Mouse (Mus musculus) hematopoietic multipotent progenitor cell, adult 10-12 weeks (in vitro differentiated cells): ENCODE results near the gene Lrrc20. TPM values are rescaled to one million over a fixed set of nuclear protein-coding genes. Genes with fewer than 3 reads are reported as not detected.

ENCODE experiments used
- polyA plus RNA-seq: library from polyadenylated mRNA; stranded (reverse); fragments of >175 nt; gene quantifications from 2 replicates; pipeline ENCODE4 v1.2.3, GENCODE M21; 2012; ENCODE audit warnings: low replicate concordance

Lrrc20 gene
- 5.3 and 10.9 TPM in 2 replicates for polyA plus RNA-seq

GRCm38 (mm10) chr10:61475594-61476439 is at the start of gene Lrrc20:
Lrrc20 (plus strand) TSS chr10:61475801.

GRCm38 (mm10) chr10:61452645-61453044 is 23.0 kb upstream of the Lrrc20 start, which contains the start of gene Eif4ebp2:
Eif4ebp2 (minus strand) TSS chr10:61452661.

Other genes with a start within 250 kb of the Lrrc20 start
- gene Adamts14, start 202.4 kb upstream of the Lrrc20 start, polyA plus RNA-seq: 11.6 and 35.9 TPM in 2 replicates
- gene Prf1, start 178.0 kb upstream of the Lrrc20 start, polyA plus RNA-seq: 12.6 and 30.9 TPM in 2 replicates
- 2.3 and 2.8 TPM in 2 replicates for gene Pald1, start 92.3 kb upstream of the Lrrc20 start, polyA plus RNA-seq
- gene Nodal, start 57.8 kb upstream of the Lrrc20 start, polyA plus RNA-seq: 0.12 TPM in 1 of 2 replicates, not detected in the other
- 98.6 and 162 TPM in 2 replicates for gene Eif4ebp2, start 23.1 kb upstream of the Lrrc20 start, polyA plus RNA-seq
- not detected in 2 replicates for gene Npffr1, start 119.7 kb downstream of the Lrrc20 start, polyA plus RNA-seq
- gene Ppa1, start 172.8 kb downstream of the Lrrc20 start, polyA plus RNA-seq: 8.3 and 12.5 TPM in 2 replicates
- gene Sar1a, start 204.5 kb downstream of the Lrrc20 start, polyA plus RNA-seq: 52.4 and 60.7 TPM in 2 replicates
- 79.5 and 229 TPM in 2 replicates for gene Tysnd1, start 219.7 kb downstream of the Lrrc20 start, polyA plus RNA-seq
- gene Aifm2, start 239.5 kb downstream of the Lrrc20 start, polyA plus RNA-seq: 2.0 and 2.6 TPM in 2 replicates